In the genomic region with DNA sequence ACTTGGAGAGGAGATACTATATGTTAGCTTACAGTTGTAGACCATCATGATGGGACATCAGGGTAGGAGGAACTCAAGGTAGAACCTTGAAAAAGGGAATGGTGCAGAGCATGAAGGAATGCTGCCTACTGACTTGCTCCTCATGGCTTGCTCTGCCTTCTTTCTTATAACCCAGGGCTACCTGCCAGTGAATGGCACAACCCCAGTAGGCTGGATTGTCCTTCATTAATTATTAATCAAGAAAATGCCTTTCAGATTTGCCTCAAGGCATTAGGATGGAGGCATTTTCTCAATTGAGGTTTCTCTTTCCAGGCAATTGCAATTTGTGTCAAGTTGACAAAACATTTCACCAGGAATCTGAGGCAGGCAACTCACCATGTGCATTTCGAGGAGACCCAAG, we compare ENCODE assay signal across 18 mouse cellular contexts.
"Had no signal": no experiment of that assay in that cellular context is flagged by ENCODE, and none has a peak within 500 bp of the region (broad histone marks: within the 10 kb centered on the region; RNA-seq: fewer than 3 reads in every experiment).

No protein-coding gene starts in this region.

- H3K27ac ChIP-seq: midbrain, embryonic 10.5 days; midbrain, embryonic 12.5 days; neural tube, embryonic 13.5 days; neural tube, embryonic 15.5 days had no signal

- DNase-seq: lung, embryonic 14.5 days; lung, postnatal 10 days; lung, postnatal 4 days; midbrain, embryonic 14.5 days; retina, postnatal 1 day; right cerebral cortex, adult 18-20 months; right cerebral cortex, postnatal 25 days; right cerebral cortex, postnatal 4 days; spleen, adult 18-20 months; thymus, adult 18-20 months; thymus, postnatal 14 days; thymus, postnatal 36 days had no signal

- H3K36me3 ChIP-seq: midbrain, embryonic 10.5 days; midbrain, embryonic 12.5 days; neural tube, embryonic 13.5 days; neural tube, embryonic 15.5 days had no signal

- H3K4me2 ChIP-seq: lung, embryonic 14.5 days; midbrain, embryonic 12.5 days; neural tube, embryonic 13.5 days; neural tube, embryonic 15.5 days had no signal

- ATAC-seq: midbrain, embryonic 16.5 days had no signal

- H3K4me3 ChIP-seq: midbrain, embryonic 10.5 days; midbrain, embryonic 12.5 days; myocyte; neural tube, embryonic 13.5 days; neural tube, embryonic 15.5 days had no signal

- H3K9ac ChIP-seq: lung, embryonic 14.5 days; midbrain, embryonic 12.5 days; neural tube, embryonic 13.5 days; neural tube, embryonic 15.5 days had no signal

- H3K4me1 ChIP-seq: midbrain, embryonic 10.5 days; midbrain, embryonic 12.5 days had no signal

- H3K9me3 ChIP-seq: midbrain, embryonic 10.5 days; midbrain, embryonic 12.5 days; neural tube, embryonic 13.5 days; neural tube, embryonic 15.5 days had no signal

- H3K27me3 ChIP-seq: midbrain, embryonic 12.5 days; neural tube, embryonic 13.5 days; neural tube, embryonic 15.5 days had no signal
